Mouse (Mus musculus) CH12.LX (cell line): ENCODE data around the gene Gripap1.

Source experiments
- CTCF ChIP-seq, 2 experiments: IDR thresholded peaks in 1 of 2; conservative IDR thresholded peaks in 1 of 2; 2 replicates each; pipeline ENCODE4 v1.5.1; 2011 to 2012; ENCODE audit warnings: low read depth in 2 of 2, low read length in 2 of 2, improper control_type of control experiment in 1 of 2, inconsistent platforms in 1 of 2, mild to moderate bottlenecking in 1 of 2, moderate library complexity in 1 of 2
- EP300 ChIP-seq: IDR thresholded peaks from 2 replicates; pipeline ENCODE4 v1.6.1; 2011; ENCODE audit warnings: low read length, improper control_type of control experiment
- JUN ChIP-seq: IDR thresholded peaks from 2 replicates; pipeline ENCODE4 v1.6.1; 2011; ENCODE audit warnings: low read depth, mild to moderate bottlenecking, low read length, improper control_type of control experiment, moderate library complexity; ENCODE audit not compliant: insufficient read depth
- MAFK ChIP-seq: IDR thresholded peaks from 2 replicates; pipeline ENCODE4 v1.6.1; 2011; ENCODE audit warnings: low read length, improper control_type of control experiment; ENCODE audit not compliant: insufficient replicate concordance
- MAX ChIP-seq: IDR thresholded peaks from 2 replicates; pipeline ENCODE4 v1.6.1; 2011; ENCODE audit warnings: low read length, improper control_type of control experiment
- MAZ ChIP-seq: IDR thresholded peaks from 2 replicates; pipeline ENCODE4 v1.6.1; 2012; ENCODE audit warnings: low read depth, mild to moderate bottlenecking, inconsistent platforms, low read length, improper control_type of control experiment, moderate library complexity
- NELFE ChIP-seq: IDR thresholded peaks from 2 replicates; pipeline ENCODE4 v1.6.1; 2011; ENCODE audit warnings: low read depth, low read length, improper control_type of control experiment
- POLR2A ChIP-seq: IDR thresholded peaks from 2 replicates; pipeline ENCODE4 v1.6.1; 2011; ENCODE audit warnings: low read depth, mild to moderate bottlenecking, improper control_type of control experiment, low read length
- POLR2AphosphoS2 ChIP-seq: IDR thresholded peaks from 2 replicates; pipeline ENCODE4 v1.6.1; 2011; ENCODE audit warnings: low read depth, low read length, improper control_type of control experiment
- RAD21 ChIP-seq: IDR thresholded peaks from 2 replicates; pipeline ENCODE4 v1.6.1; 2011; ENCODE audit warnings: low read depth, mild to moderate bottlenecking, low read length, improper control_type of control experiment, moderate library complexity
- UBTF ChIP-seq: IDR thresholded peaks from 2 replicates; pipeline ENCODE4 v1.6.1; 2012; ENCODE audit warnings: low read depth, mild to moderate bottlenecking, inconsistent platforms, low read length, improper control_type of control experiment, moderate library complexity
- USF1 ChIP-seq: IDR thresholded peaks from 2 replicates; pipeline ENCODE4 v1.6.1; 2014; ENCODE audit warnings: low read depth, mild to moderate bottlenecking, inconsistent platforms, low read length, improper control_type of control experiment
- ZMIZ1 ChIP-seq: IDR thresholded peaks from 2 replicates; pipeline ENCODE4 v1.6.1; 2012; ENCODE audit warnings: low read depth, mild to moderate bottlenecking, inconsistent platforms, low read length, improper control_type of control experiment

- TF ChIP-seq POLR2A (no peak), UBTF (no peak), POLR2AphosphoS2 (no peak), MAX (no peak), CTCF (conservative IDR thresholded peaks at IDR 0.05 in 1 of 2, IDR thresholded peaks at IDR 0.05 in 1 of 2; ENCODE audit: low read depth in 2 of 2, low read length in 2 of 2) (peak in 1 of 2 experiments; percentile 23; a peak in 2 of 4 replicates), JUN (no peak), RAD21 (peak; percentile 27), NELFE (no peak), USF1 (no peak), MAZ (no peak), ZMIZ1 (no peak), EP300 (no peak), MAFK (no peak)
Measured at GRCm38 (mm10) chrX:7782603-7783092, 6.9 kb upstream of the Gripap1 start.
